Mouse (Mus musculus): ENCODE results near the gene Gsn.

DNA sequence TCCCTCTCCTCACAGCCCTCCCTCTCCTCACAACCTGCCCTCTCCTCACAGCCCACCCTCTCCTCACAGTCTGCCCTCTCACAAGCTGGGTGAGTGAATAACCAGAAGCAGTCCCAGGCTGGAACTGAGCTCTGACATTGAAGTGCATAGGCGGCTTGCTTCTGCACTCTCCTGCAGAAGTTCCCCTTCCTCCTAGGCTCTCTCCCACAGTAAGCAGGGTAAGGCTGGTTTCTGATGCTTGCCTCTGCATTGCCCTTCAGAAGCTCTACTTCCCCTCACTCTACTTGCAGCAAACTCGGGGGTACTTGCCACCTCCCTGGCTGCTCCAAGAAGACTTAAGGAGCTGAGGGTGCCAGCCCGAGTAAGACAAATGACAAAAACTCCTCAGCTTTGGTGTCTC lies 11.9 kb upstream of the Gsn start:
- TF ChIP-seq POLR2A (IDR thresholded peaks at IDR 0.05; ENCODE audit: insufficient read length, low read depth) = no peak
- TF ChIP-seq SRF (IDR thresholded peaks at IDR 0.05; ENCODE audit: control insufficient read depth, insufficient read length, low read depth) = no peak
- TF ChIP-seq POLR2AphosphoS2 (IDR thresholded peaks at IDR 0.05; ENCODE audit: insufficient read length, low read depth) = no peak
- TF ChIP-seq E2F4 (IDR thresholded peaks at IDR 0.05; ENCODE audit: insufficient read depth) = no peak
